Mouse (Mus musculus): ENCODE measurements around the gene E130116L18Rik. TPM values are rescaled to one million over a fixed set of nuclear protein-coding genes. Genes with fewer than 3 reads are reported as not detected.

The E130116L18Rik gene
- total RNA-seq (2014; rRNA removed; ENCODE audit: low replicate concordance) (not detected in 2 replicates), polyA plus RNA-seq (2015; fragmentation: Nextera tagmentation; extraction: Ambion mirVana) (1.1 TPM in 1 of 2 replicates, not detected in the other)

- H3K27me3 ChIP-seq (ENCODE audit: control insufficient read depth, insufficient read depth, low read length) = no peaks in the 10 kb centered on the region
- H3K36me3 ChIP-seq (replicated peaks; ENCODE audit: control insufficient read depth, insufficient read depth, low read length) = no peaks in the 10 kb centered on the region
- no peaks in the 10 kb centered on the region for H3K9me3 ChIP-seq (replicated peaks; ENCODE audit: control insufficient read depth, low read length)
- peaks cover 6% of the 10 kb centered on the region for H3K4me1 ChIP-seq (ENCODE audit: control insufficient read depth, insufficient read depth)
- peak within 1 kb of the TSS; percentile 80 for H3K9ac ChIP-seq (replicated peaks; ENCODE audit: low read depth, low read length)
- H3K4me3 ChIP-seq (ENCODE audit: low read depth, low read length) = peak within 1 kb of the TSS; percentile 86
- H3K4me2 ChIP-seq (ENCODE audit: low read depth, low read length) = peak within 1 kb of the TSS; percentile 83
- H3K27ac ChIP-seq (ENCODE audit: low read depth) = peak within 1 kb of the TSS; percentile 91
- TF ChIP-seq CTCF (IDR thresholded peaks at IDR 0.05; ENCODE audit: low read depth) (no peak), EP300 (IDR thresholded peaks at IDR 0.05; ENCODE audit: low read depth) (no peak)
- DNase-seq (ENCODE audit: low spot score) (peak; percentile 75), ATAC-seq (ENCODE audit: insufficient read depth, low read depth) (peak; percentile 98)
- WGBS = 2% methylated on average over 72 of the region's 72 CpGs
Observed at GRCm38 (mm10) chr5:25222752-25223702, at the start of gene E130116L18Rik. TSS of gene E130116L18Rik (minus strand) at chr5:25223153.

- Histone ChIP-seq H3K9me3 (replicated peaks; ENCODE audit: control insufficient read depth, low read length) (no peaks in the 10 kb centered on the region), H3K36me3 (replicated peaks; ENCODE audit: control insufficient read depth, insufficient read depth, low read length) (peaks cover 68% of the 10 kb centered on the region), H3K9ac (replicated peaks; ENCODE audit: low read depth, low read length) (no peak overlapping the region), H3K4me3 (ENCODE audit: low read depth, low read length) (no peak overlapping the region), H3K27me3 (ENCODE audit: control insufficient read depth, insufficient read depth, low read length) (no peaks in the 10 kb centered on the region), H3K4me1 (ENCODE audit: control insufficient read depth, insufficient read depth) (no peaks in the 10 kb centered on the region), H3K27ac (ENCODE audit: low read depth) (no peak overlapping the region), H3K4me2 (ENCODE audit: low read depth, low read length) (no peak overlapping the region)
- WGBS = 92% methylated on average over 4 of the region's 4 CpGs
- DNase-seq (ENCODE audit: low spot score) (no peak), ATAC-seq (ENCODE audit: insufficient read depth, low read depth) (no peak)
- TF ChIP-seq CTCF (IDR thresholded peaks at IDR 0.05; ENCODE audit: low read depth) (no peak), EP300 (IDR thresholded peaks at IDR 0.05; ENCODE audit: low read depth) (no peak)
Observed at GRCm38 (mm10) chr5:25268258-25268888, 45.4 kb upstream of the E130116L18Rik start.

GRCm38 (mm10) chr5:25262266-25262665, 39.3 kb upstream of the E130116L18Rik start:
- WGBS = 54% methylated on average over 7 of the region's 7 CpGs
- no peak for ATAC-seq (ENCODE audit: insufficient read depth, low read depth)
- TF ChIP-seq EP300 (IDR thresholded peaks at IDR 0.05; ENCODE audit: low read depth) = no peak
- TF ChIP-seq CTCF (IDR thresholded peaks at IDR 0.05; ENCODE audit: low read depth) = no peak

GRCm38 (mm10) chr5:25261452-25261851, 38.5 kb upstream of the E130116L18Rik start:
- WGBS = 68% methylated on average over 6 of the region's 6 CpGs
- ATAC-seq (ENCODE audit: insufficient read depth, low read depth) = no peak
- H3K36me3 ChIP-seq (replicated peaks; ENCODE audit: control insufficient read depth, insufficient read depth, low read length) = peaks cover 81% of the 10 kb centered on the region

More at GRCm38 (mm10) chr5:25262266-25262665, 39.3 kb upstream of the E130116L18Rik start:
- H3K4me3 ChIP-seq (ENCODE audit: low read depth, low read length) = no peak overlapping the region
- DNase-seq (ENCODE audit: low spot score) = no peak
- no peaks in the 10 kb centered on the region for H3K27me3 ChIP-seq (ENCODE audit: control insufficient read depth, insufficient read depth, low read length)
- H3K27ac ChIP-seq (ENCODE audit: low read depth) = no peak overlapping the region
- H3K4me1 ChIP-seq (ENCODE audit: control insufficient read depth, insufficient read depth) = no peaks in the 10 kb centered on the region
- no peak overlapping the region for H3K4me2 ChIP-seq (ENCODE audit: low read depth, low read length)
- no peaks in the 10 kb centered on the region for H3K9me3 ChIP-seq (replicated peaks; ENCODE audit: control insufficient read depth, low read length)
- H3K9ac ChIP-seq (replicated peaks; ENCODE audit: low read depth, low read length) = no peak overlapping the region
- H3K36me3 ChIP-seq (replicated peaks; ENCODE audit: control insufficient read depth, insufficient read depth, low read length) = peaks cover 74% of the 10 kb centered on the region

GRCm38 (mm10) chr5:25256686-25257085, 33.7 kb upstream of the E130116L18Rik start:
- Histone ChIP-seq H3K27me3 (ENCODE audit: control insufficient read depth, insufficient read depth, low read length) (no peaks in the 10 kb centered on the region), H3K9me3 (replicated peaks; ENCODE audit: control insufficient read depth, low read length) (no peaks in the 10 kb centered on the region), H3K4me1 (ENCODE audit: control insufficient read depth, insufficient read depth) (no peaks in the 10 kb centered on the region), H3K36me3 (replicated peaks; ENCODE audit: control insufficient read depth, insufficient read depth, low read length) (peaks cover 80% of the 10 kb centered on the region), H3K4me2 (ENCODE audit: low read depth, low read length) (no peak overlapping the region), H3K4me3 (ENCODE audit: low read depth, low read length) (no peak overlapping the region), H3K27ac (ENCODE audit: low read depth) (no peak overlapping the region), H3K9ac (replicated peaks; ENCODE audit: low read depth, low read length) (no peak overlapping the region)
- no peak for ATAC-seq (ENCODE audit: insufficient read depth, low read depth)
- no peak for DNase-seq (ENCODE audit: low spot score)
- TF ChIP-seq CTCF (IDR thresholded peaks at IDR 0.05; ENCODE audit: low read depth) = no peak
- no peak for TF ChIP-seq EP300 (IDR thresholded peaks at IDR 0.05; ENCODE audit: low read depth)
- WGBS = 66% methylated on average over 2 of the region's 2 CpGs

More at GRCm38 (mm10) chr5:25261452-25261851, 38.5 kb upstream of the E130116L18Rik start:
- no peak for DNase-seq (ENCODE audit: low spot score)
- H3K4me1 ChIP-seq (ENCODE audit: control insufficient read depth, insufficient read depth) = no peaks in the 10 kb centered on the region
- H3K9ac ChIP-seq (replicated peaks; ENCODE audit: low read depth, low read length) = no peak overlapping the region
- H3K9me3 ChIP-seq (replicated peaks; ENCODE audit: control insufficient read depth, low read length) = no peaks in the 10 kb centered on the region
- no peak overlapping the region for H3K4me2 ChIP-seq (ENCODE audit: low read depth, low read length)
- H3K27ac ChIP-seq (ENCODE audit: low read depth) = no peak overlapping the region
- H3K27me3 ChIP-seq (ENCODE audit: control insufficient read depth, insufficient read depth, low read length) = no peaks in the 10 kb centered on the region
- no peak overlapping the region for H3K4me3 ChIP-seq (ENCODE audit: low read depth, low read length)
- TF ChIP-seq EP300 (IDR thresholded peaks at IDR 0.05; ENCODE audit: low read depth) (no peak), CTCF (IDR thresholded peaks at IDR 0.05; ENCODE audit: low read depth) (no peak)

All from heart, postnatal 0 days (tissue).